Mouse (Mus musculus): ENCODE data around the gene Pcnx4.
"Not testable (repeated sequence)": the region's sequence is repeated elsewhere in the genome, so short reads cannot be mapped to it uniquely, and the experiment has no call there.

Pcnx4 gene

DNA sequence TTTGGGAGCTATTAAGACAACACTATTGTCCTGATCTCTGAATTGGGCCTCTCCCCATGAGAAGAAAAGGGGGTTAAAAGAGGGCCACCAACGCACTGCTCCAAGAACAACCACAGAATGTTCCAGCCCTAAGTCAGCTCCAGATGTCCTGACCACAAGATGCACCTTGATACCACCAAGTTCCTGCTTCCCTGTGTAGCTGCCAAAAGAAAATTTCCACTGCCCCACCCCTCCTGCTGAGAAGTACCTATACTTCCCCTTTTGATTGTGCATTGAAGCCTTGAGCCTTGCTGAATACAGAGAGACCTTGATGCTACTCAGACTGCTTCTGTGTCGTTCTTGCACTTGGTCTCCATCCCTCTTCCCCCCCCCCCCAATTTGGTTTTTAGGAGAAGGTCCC lies 62.5 kb downstream of the Pcnx4 start:
- DNase-seq (ENCODE audit: low spot score) = not testable (repeated sequence)

- no peak for DNase-seq (ENCODE audit: low spot score)
Measured at GRCm38 (mm10) chr12:72612053-72612452, 75.9 kb downstream of the Pcnx4 start.

- no peak for DNase-seq (ENCODE audit: low spot score)
Measured at GRCm38 (mm10) chr12:72620856-72621255, 84.7 kb downstream of the Pcnx4 start.

GRCm38 (mm10) chr12:72621441-72621840 lies 85.3 kb downstream of the Pcnx4 start:
- no peak for DNase-seq (ENCODE audit: low spot score)

DNA sequence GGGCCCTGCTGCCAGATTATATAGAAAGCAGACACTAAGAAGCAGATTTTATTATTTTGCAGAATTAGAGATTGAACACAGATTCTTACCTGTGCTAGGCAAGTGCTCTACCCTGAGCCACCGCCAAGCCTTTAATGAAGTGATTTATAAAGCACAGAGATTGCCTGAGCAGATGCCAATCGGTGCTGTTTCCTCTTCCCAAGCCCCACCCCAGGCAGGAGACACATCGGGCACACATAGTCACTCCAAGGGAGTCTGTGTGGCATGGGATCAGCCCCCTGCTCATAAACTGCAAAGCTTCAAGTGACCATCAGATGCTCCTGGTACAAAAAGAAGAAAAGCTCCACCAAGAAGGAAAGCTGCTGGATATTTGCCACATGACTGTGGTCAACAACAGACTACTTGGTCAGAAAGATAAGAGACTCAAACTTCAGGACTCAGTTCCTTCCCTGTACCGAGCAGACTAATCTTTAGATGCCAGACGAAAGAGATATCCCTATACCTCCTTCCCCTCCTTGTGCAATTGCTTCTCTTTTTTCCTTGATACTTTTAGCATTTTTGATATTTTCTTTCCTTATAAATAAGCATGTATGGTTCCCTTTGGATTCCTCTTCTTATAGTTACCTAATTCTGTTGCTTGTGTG lies 86.8 kb downstream of the Pcnx4 start:
- DNase-seq (ENCODE audit: low spot score) = no peak

GRCm38 (mm10) chr12:72628751-72629150 lies 92.6 kb downstream of the Pcnx4 start:
- DNase-seq (ENCODE audit: low spot score) = no peak
